Mouse (Mus musculus) R1 (cell line): Measurements from ENCODE around the gene Tyw1.
A peak's percentile ranks its signal among the peaks of the same experiment; 100 is the strongest.

Source experiments
- DNase-seq: peaks from one replicate; pipeline ENCODE4 v3.0.0-alpha.2; 2018; ENCODE audit warnings: low read depth, low spot score

The Tyw1 gene

GRCm38 (mm10) chr5:130264433-130265005 lies 9.1 kb downstream of the Tyw1 start:
- no peak for DNase-seq

GRCm38 (mm10) chr5:130266651-130267050 lies 11.2 kb downstream of the Tyw1 start:
- peak; percentile 86 for DNase-seq

- peak; percentile 79 for DNase-seq
Observed at GRCm38 (mm10) chr5:130267316-130267715, 11.9 kb downstream of the Tyw1 start.

- no peak for DNase-seq
Observed at GRCm38 (mm10) chr5:130268976-130269375, 13.6 kb downstream of the Tyw1 start.

GRCm38 (mm10) chr5:130272344-130272743 lies 16.9 kb downstream of the Tyw1 start:
- DNase-seq, result peak; percentile 60

- no peak for DNase-seq
Observed at GRCm38 (mm10) chr5:130273046-130273445, 17.6 kb downstream of the Tyw1 start.

- DNase-seq, result peak; percentile 53
Observed at GRCm38 (mm10) chr5:130275509-130275908, 20.1 kb downstream of the Tyw1 start.

- DNase-seq, result no peak
Observed at GRCm38 (mm10) chr5:130278011-130278472, 22.6 kb downstream of the Tyw1 start.

- DNase-seq, result no peak
Observed at GRCm38 (mm10) chr5:130283079-130283732, 27.8 kb downstream of the Tyw1 start.

- peak; percentile 53 for DNase-seq
Observed at GRCm38 (mm10) chr5:130288106-130288505, 32.7 kb downstream of the Tyw1 start.

GRCm38 (mm10) chr5:130290242-130290641 lies 34.8 kb downstream of the Tyw1 start:
- DNase-seq, result peak; percentile 60

GRCm38 (mm10) chr5:130290775-130291174 lies 35.4 kb downstream of the Tyw1 start:
- DNase-seq, result no peak

- no peak for DNase-seq
Observed at GRCm38 (mm10) chr5:130292976-130293375, 37.6 kb downstream of the Tyw1 start.

GRCm38 (mm10) chr5:130293941-130294340 lies 38.5 kb downstream of the Tyw1 start:
- no peak for DNase-seq

- DNase-seq, result no peak
Observed at GRCm38 (mm10) chr5:130294598-130294997, 39.2 kb downstream of the Tyw1 start.

GRCm38 (mm10) chr5:130296071-130296470 lies 40.7 kb downstream of the Tyw1 start:
- peak; percentile 69 for DNase-seq

GRCm38 (mm10) chr5:130298831-130299460 lies 43.5 kb downstream of the Tyw1 start:
- DNase-seq, result no peak

GRCm38 (mm10) chr5:130299526-130299925 lies 44.1 kb downstream of the Tyw1 start:
- no peak for DNase-seq

GRCm38 (mm10) chr5:130303611-130304010 lies 48.2 kb downstream of the Tyw1 start:
- DNase-seq, result no peak

- peak; percentile 65 for DNase-seq
Observed at GRCm38 (mm10) chr5:130307921-130308320, 52.5 kb downstream of the Tyw1 start.

GRCm38 (mm10) chr5:130310077-130310476 lies 54.7 kb downstream of the Tyw1 start:
- peak; percentile 72 for DNase-seq

GRCm38 (mm10) chr5:130310827-130311226 lies 55.4 kb downstream of the Tyw1 start:
- DNase-seq, result no peak

- DNase-seq, result no peak
Observed at GRCm38 (mm10) chr5:130313488-130313887, 58.1 kb downstream of the Tyw1 start.
